Mouse (Mus musculus) liver, embryonic 12.5 days (tissue): ENCODE data around the gene Zfp692. TPM values are rescaled to one million over a fixed set of nuclear protein-coding genes. Genes with fewer than 3 reads are reported as not detected.

Experiments used
- ATAC-seq: fragments of 200-750 bp; cut with Nextera tagmentation; 2 replicates; pipeline ENCODE4 v1.8.0; 2017; ENCODE audit warnings: moderate number of reproducible peaks, mild to moderate bottlenecking, moderate library complexity
- H3K27ac ChIP-seq: fragments of 300-500 bp; sonication (generic); 2 replicates; pipeline ENCODE4 v1.5.1; 2016; ENCODE audit warnings: mild to moderate bottlenecking
- H3K27me3 ChIP-seq: fragments of 300-500 bp; sonication (generic); replicated peaks from 2 replicates; pipeline ENCODE4 v1.6.1; 2016; ENCODE audit warnings: mild to moderate bottlenecking, moderate library complexity
- H3K36me3 ChIP-seq: fragments of 300-500 bp; sonication (generic); 2 replicates; pipeline ENCODE4 v1.6.1; 2016; ENCODE audit warnings: mild to moderate bottlenecking, moderate library complexity
- H3K4me1 ChIP-seq: fragments of 300-500 bp; sonication (generic); 2 replicates; pipeline ENCODE4 v1.6.1; 2016
- H3K4me2 ChIP-seq: fragments of 300-500 bp; sonication (generic); 2 replicates; pipeline ENCODE4 v1.6.1; 2016; ENCODE audit warnings: mild to moderate bottlenecking, moderate library complexity
- H3K4me3 ChIP-seq: fragments of 300-500 bp; sonication (generic); 2 replicates; pipeline ENCODE4 v1.5.1; 2016; ENCODE audit warnings: mild to moderate bottlenecking, moderate library complexity
- H3K9ac ChIP-seq: fragments of 300-500 bp; sonication (generic); 2 replicates; pipeline ENCODE4 v1.6.1; 2016; ENCODE audit warnings: mild to moderate bottlenecking, moderate library complexity
- H3K9me3 ChIP-seq: fragments of 300-500 bp; sonication (generic); replicated peaks from 2 replicates; pipeline ENCODE4 v1.6.1; 2016; ENCODE audit warnings: mild to moderate bottlenecking, moderate library complexity
- WGBS: fragments of 180-500 bp; shearing (Covaris S2); methylation state at CpG from one replicate; pipeline ENCODE4 v1.1.7; 2016; ENCODE audit not compliant: insufficient replicate concordance; 5-methylcytosine and 5-hydroxymethylcytosine counted together
- polyA plus RNA-seq: library from polyadenylated mRNA; unstranded; fragments of >200 nt; fragmentation: Nextera tagmentation; extraction: Ambion mirVana; gene quantifications from 2 replicates; pipeline ENCODE4 v1.2.1, GENCODE M21; 2016

The Zfp692 gene
- polyA plus RNA-seq: 18.2 and 18.5 TPM in 2 replicates

DNA sequence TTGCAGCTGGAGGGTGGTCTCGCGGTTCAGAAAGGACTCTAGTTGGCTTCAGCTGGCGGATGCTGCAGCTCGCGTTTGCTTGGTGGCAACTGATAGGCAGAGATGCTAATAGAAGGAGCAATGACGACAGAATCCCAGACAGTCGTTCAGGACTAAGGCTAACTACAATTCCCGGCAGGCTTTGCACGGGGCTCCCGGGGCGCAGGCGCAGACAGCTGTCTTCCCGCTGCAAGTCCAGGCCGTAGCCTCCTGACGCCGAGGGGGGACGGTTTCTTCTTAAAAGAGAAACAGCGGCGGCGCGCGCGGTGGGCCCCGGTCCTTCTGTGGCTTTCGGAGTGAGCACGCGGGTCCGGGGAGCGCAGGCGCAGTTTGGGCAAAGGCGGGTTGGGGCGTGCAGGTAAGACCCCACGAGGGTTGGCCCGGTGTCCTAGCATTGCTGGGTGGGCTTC lies at the start of gene Zfp692:
TSS of gene Zfp692 (plus strand) at position 210 of the 449 bp plus-strand sequence.
- 4% methylated on average over 34 of the region's 34 CpGs for WGBS
- H3K9ac ChIP-seq: peak within 1 kb of the TSS; percentile 90
- peak within 1 kb of the TSS; percentile 98 for H3K4me2 ChIP-seq
- H3K4me3 ChIP-seq: peak within 1 kb of the TSS; percentile 74
- H3K27ac ChIP-seq: peak within 1 kb of the TSS; percentile 86
- ATAC-seq: peak; percentile 61
- no peaks in the 10 kb centered on the region for H3K9me3 ChIP-seq
- H3K4me1 ChIP-seq: peaks cover 32% of the 10 kb centered on the region
- no peaks in the 10 kb centered on the region for H3K27me3 ChIP-seq
- H3K36me3 ChIP-seq: peaks cover 30% of the 10 kb centered on the region

DNA sequence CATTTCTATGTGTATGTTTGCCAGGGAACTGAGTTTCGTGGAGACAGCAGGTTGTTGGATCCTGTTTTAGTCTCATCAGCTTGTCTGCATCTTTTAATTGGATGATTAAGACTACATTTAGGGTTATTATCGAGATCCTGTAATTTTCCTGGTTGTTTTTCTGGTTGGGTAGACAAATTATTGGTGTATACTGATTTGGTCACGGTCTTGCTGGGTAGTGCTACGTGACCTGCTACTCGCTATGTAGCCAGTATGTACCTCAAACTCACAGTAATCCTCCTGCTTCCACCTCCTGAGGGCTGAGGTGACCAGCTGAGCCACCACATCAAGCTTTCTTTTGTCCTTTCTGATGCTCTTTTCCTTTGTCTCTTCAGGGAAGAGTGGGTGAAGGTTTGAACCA lies 49.1 kb upstream of the Zfp692 start:
- no peaks in the 10 kb centered on the region for H3K4me1 ChIP-seq
- no peak overlapping the region for H3K4me2 ChIP-seq
- no peaks in the 10 kb centered on the region for H3K36me3 ChIP-seq
- ATAC-seq: no peak
- H3K9ac ChIP-seq: no peak overlapping the region
- H3K4me3 ChIP-seq: no peak overlapping the region
- H3K9me3 ChIP-seq: no peaks in the 10 kb centered on the region
- H3K27ac ChIP-seq: no peak overlapping the region
- H3K27me3 ChIP-seq: no peaks in the 10 kb centered on the region
- 68% methylated on average over 5 of the region's 5 CpGs for WGBS

- H3K27ac ChIP-seq: no peak overlapping the region
- no peaks in the 10 kb centered on the region for H3K9me3 ChIP-seq
- no peaks in the 10 kb centered on the region for H3K4me1 ChIP-seq
- H3K4me2 ChIP-seq: no peak overlapping the region
- H3K36me3 ChIP-seq: no peaks in the 10 kb centered on the region
- H3K4me3 ChIP-seq: no peak overlapping the region
- ATAC-seq: no peak
- H3K9ac ChIP-seq: no peak overlapping the region
- WGBS: 57% methylated on average over 4 of the region's 4 CpGs
- H3K27me3 ChIP-seq: no peaks in the 10 kb centered on the region
Observed at GRCm38 (mm10) chr11:58260156-58260555, 46.7 kb upstream of the Zfp692 start.

DNA sequence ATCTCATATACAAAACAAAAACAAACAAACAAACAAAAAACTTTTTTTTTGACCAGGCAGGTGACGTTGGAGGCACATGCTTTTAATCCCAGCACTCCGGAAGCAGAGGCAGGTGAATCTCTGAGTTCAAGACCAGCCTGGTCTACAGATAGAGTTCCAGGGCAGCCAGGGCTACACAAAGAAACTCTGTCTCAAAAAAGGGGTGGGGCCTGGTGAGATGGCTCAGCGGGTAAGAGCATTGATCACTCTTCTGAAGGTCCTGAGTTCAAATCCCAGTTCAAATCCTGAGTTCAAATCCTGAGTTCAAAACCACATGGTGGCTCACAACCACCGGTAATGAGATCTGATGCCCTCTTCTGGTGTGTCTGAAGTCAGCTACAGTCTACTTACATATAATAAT lies 45.0 kb upstream of the Zfp692 start:
- Histone ChIP-seq H3K9ac (no peak overlapping the region), H3K4me1 (no peaks in the 10 kb centered on the region), H3K27me3 (no peaks in the 10 kb centered on the region), H3K36me3 (no peaks in the 10 kb centered on the region), H3K4me3 (no peak overlapping the region), H3K4me2 (no peak overlapping the region), H3K9me3 (no peaks in the 10 kb centered on the region), H3K27ac (no peak overlapping the region)
- ATAC-seq: no peak
- WGBS: 62% methylated on average over 4 of the region's 4 CpGs

DNA sequence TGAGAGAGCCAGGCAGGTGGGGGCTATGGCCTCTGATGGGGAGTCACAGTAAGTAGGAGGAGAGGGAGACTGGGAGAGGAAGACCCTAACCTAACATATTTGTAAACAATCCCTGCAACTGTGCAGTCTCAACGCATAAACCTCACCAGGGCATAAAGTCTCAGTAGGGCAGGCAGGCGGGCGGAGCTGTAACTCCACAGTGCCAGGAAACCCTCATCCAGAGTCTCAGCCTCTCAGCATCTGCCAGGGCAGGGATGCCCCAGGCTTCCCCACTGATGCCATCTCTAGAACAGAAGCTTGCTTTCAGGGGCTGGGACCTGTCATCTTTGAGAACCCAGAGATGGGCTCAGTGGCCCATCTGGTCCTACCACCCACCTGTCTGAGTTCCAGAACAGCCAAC lies 44.5 kb upstream of the Zfp692 start:
- 74% methylated on average over 3 of the region's 3 CpGs for WGBS
- H3K27ac ChIP-seq: no peak overlapping the region
- H3K9ac ChIP-seq: no peak overlapping the region
- no peaks in the 10 kb centered on the region for H3K36me3 ChIP-seq
- ATAC-seq: no peak
- H3K9me3 ChIP-seq: no peaks in the 10 kb centered on the region
- no peak overlapping the region for H3K4me3 ChIP-seq
- H3K4me1 ChIP-seq: no peaks in the 10 kb centered on the region
- H3K4me2 ChIP-seq: no peak overlapping the region
- no peaks in the 10 kb centered on the region for H3K27me3 ChIP-seq

GRCm38 (mm10) chr11:58263516-58263915 lies 43.4 kb upstream of the Zfp692 start:
- H3K36me3 ChIP-seq: no peaks in the 10 kb centered on the region

DNA sequence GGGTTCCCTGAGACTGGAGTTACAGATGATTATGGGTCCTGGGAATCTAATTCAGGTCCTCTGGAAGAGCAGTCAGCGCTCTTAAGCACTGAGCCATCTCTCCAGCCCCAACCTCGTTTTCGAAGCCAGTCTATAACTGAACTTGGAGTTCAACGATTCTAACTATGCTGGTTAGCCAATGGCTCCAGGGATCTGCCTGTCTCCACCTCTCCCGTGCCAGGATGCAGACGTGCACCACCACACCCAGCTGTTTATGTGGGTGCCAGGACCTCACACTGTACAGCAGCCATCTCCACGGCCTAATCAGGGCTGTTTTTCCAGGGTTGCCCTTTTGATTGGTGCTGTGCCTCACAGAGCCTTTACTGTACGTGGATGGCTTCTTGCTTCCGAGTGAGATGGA lies 42.3 kb upstream of the Zfp692 start:
- WGBS: 71% methylated on average over 9 of the region's 9 CpGs
- H3K27me3 ChIP-seq: no peaks in the 10 kb centered on the region
- H3K4me2 ChIP-seq: no peak overlapping the region
- no peaks in the 10 kb centered on the region for H3K9me3 ChIP-seq
- no peak overlapping the region for H3K27ac ChIP-seq
- no peaks in the 10 kb centered on the region for H3K36me3 ChIP-seq
- ATAC-seq: no peak
- H3K4me3 ChIP-seq: no peak overlapping the region
- H3K4me1 ChIP-seq: no peaks in the 10 kb centered on the region
- no peak overlapping the region for H3K9ac ChIP-seq

More at GRCm38 (mm10) chr11:58263516-58263915, 43.4 kb upstream of the Zfp692 start:
- Histone ChIP-seq H3K4me2 (no peak overlapping the region), H3K4me3 (no peak overlapping the region), H3K27ac (no peak overlapping the region), H3K4me1 (no peaks in the 10 kb centered on the region), H3K9me3 (no peaks in the 10 kb centered on the region), H3K9ac (no peak overlapping the region), H3K27me3 (no peaks in the 10 kb centered on the region)
- no peak for ATAC-seq
- 50% methylated on average over 2 of the region's 2 CpGs for WGBS

DNA sequence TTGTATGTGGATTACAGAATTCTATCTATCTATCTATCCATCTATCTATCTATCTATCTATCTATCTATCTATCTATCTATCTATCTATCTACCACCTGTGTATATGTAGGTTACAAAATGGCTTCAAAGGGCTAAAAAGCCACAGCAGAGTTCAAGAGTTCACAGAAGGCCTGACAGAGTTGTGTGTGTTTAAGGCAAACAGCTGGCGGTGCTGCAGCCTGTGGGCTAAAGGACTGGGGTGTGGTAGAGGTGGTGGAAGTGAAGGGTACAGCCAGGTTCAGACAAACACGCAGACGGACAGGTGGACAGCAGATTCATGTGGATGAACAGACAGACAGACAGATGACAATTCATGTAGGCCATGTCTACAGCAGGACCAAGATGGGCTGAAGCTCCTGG lies 38.6 kb upstream of the Zfp692 start:
- H3K27me3 ChIP-seq: peaks cover 6% of the 10 kb centered on the region; the same call in 1 of the 2 replicates
- no peak overlapping the region for H3K9ac ChIP-seq
- 0 out of 2 replicates have a peak, but pooled peaks have one; percentile 47 for ATAC-seq
- no peaks in the 10 kb centered on the region for H3K9me3 ChIP-seq
- H3K4me2 ChIP-seq: no peak overlapping the region
- no peaks in the 10 kb centered on the region for H3K4me1 ChIP-seq
- WGBS: 52% methylated on average over 3 of the region's 3 CpGs
- H3K27ac ChIP-seq: no peak overlapping the region
- no peak overlapping the region for H3K4me3 ChIP-seq
- no peaks in the 10 kb centered on the region for H3K36me3 ChIP-seq

DNA sequence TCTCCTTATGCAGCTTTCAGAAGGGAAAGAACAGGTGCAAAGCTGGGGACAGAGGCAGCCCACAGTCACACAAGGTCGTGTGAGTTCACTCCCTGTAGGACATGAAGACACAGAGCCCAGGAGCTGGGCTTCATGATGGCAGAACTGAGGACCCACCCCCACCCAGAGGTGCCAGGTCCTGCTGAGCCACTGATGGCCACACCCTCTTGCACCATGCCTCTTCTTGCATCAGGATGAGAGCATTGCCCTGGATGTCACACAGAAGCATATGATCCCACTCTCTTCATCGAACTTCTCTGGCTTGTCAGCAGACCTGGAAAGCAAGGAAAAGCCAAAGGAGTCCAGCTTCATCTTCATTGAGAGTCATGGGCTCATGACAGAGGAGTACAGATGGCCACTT lies 32.3 kb upstream of the Zfp692 start, which contains the start of gene 4930438A08Rik:
TSS of gene 4930438A08Rik (plus strand) at position 228 of the 400 bp plus-strand sequence.
- no peaks in the 10 kb centered on the region for H3K36me3 ChIP-seq
- H3K4me2 ChIP-seq: no peak within 1 kb of the TSS
- H3K9me3 ChIP-seq: no peaks in the 10 kb centered on the region
- peaks cover 6% of the 10 kb centered on the region; the same call in 1 of the 2 replicates for H3K27me3 ChIP-seq
- H3K4me1 ChIP-seq: no peaks in the 10 kb centered on the region
- no peak for ATAC-seq
- no peak within 1 kb of the TSS for H3K9ac ChIP-seq
- no peak within 1 kb of the TSS for H3K4me3 ChIP-seq
- WGBS: 38% methylated on average over 2 of the region's 2 CpGs
- H3K27ac ChIP-seq: no peak within 1 kb of the TSS

- Histone ChIP-seq H3K27ac (no peak overlapping the region), H3K9me3 (no peaks in the 10 kb centered on the region), H3K4me2 (no peak overlapping the region), H3K4me1 (no peaks in the 10 kb centered on the region), H3K27me3 (peaks cover 9% of the 10 kb centered on the region; the same call in 1 of the 2 replicates), H3K9ac (no peak overlapping the region), H3K36me3 (no peaks in the 10 kb centered on the region), H3K4me3 (no peak overlapping the region)
- no peak for ATAC-seq
- WGBS: 42% methylated on average over 4 of the region's 4 CpGs
Observed at GRCm38 (mm10) chr11:58275756-58276155, 31.1 kb upstream of the Zfp692 start.

GRCm38 (mm10) chr11:58281970-58282496 lies 24.8 kb upstream of the Zfp692 start:
- H3K9me3 ChIP-seq: no peaks in the 10 kb centered on the region
- H3K4me2 ChIP-seq: no peak overlapping the region
- no peaks in the 10 kb centered on the region for H3K36me3 ChIP-seq
- no peak overlapping the region for H3K27ac ChIP-seq
- WGBS: 64% methylated on average over 13 of the region's 13 CpGs
- no peaks in the 10 kb centered on the region for H3K4me1 ChIP-seq
- ATAC-seq: no peak
- H3K27me3 ChIP-seq: peaks cover 12% of the 10 kb centered on the region; the same call in 1 of the 2 replicates
- no peak overlapping the region for H3K4me3 ChIP-seq
- no peak overlapping the region for H3K9ac ChIP-seq

DNA sequence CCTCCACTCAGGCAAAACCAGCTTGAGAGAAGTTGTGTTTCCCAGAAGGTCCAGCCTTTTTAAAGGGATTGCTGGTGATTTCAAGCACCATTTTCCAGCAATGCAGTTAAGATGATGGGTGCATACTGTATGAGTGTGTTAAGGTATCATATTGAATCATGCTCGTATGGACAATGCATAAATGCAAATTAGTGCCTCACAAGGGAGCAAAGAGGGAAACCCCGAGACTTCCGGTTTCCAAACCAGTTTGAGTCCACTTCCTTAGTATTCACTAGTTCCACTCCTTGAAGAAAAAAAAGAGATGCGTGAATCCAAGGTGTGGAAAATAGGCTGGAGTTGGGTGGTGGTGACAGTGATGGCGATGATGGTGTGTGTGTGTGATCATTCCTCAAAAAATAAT lies 24.4 kb upstream of the Zfp692 start:
- Histone ChIP-seq H3K27ac (no peak overlapping the region), H3K4me2 (no peak overlapping the region), H3K9me3 (no peaks in the 10 kb centered on the region), H3K27me3 (peaks cover 12% of the 10 kb centered on the region; the same call in 1 of the 2 replicates), H3K9ac (no peak overlapping the region), H3K4me3 (no peak overlapping the region), H3K4me1 (no peaks in the 10 kb centered on the region), H3K36me3 (no peaks in the 10 kb centered on the region)
- ATAC-seq: no peak
- WGBS: 55% methylated on average over 5 of the region's 5 CpGs
